Mouse (Mus musculus): ENCODE measurements around the gene Skida1. TPM values are rescaled to one million over a fixed set of nuclear protein-coding genes. Genes with fewer than 3 reads are reported as not detected.
A peak's percentile ranks its signal among the peaks of the same experiment; 100 is the strongest.

The Skida1 gene
- total RNA-seq, 2 experiments from 2014 or later, result 2.8 to 4.4 TPM

DNA sequence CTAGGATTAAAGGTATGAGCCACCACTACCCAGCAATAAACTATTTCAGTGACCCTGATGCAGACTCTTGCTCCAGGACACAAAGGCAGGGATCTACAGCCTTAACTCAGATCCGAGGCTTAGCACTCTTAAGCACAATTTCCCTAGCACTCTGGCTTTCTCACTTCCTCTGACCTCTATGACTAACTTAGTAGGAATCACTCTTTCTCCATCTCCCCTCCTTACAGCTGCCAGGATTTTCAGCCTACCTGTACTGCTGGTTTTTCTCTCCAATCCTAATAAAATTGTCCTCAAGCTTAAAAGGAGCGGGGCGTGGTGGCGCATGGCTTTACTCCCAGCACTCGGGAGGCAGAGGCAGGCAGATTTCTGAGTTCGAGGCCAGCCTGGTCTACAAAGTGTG is 31.5 kb downstream of the Skida1 start:
- DNase-seq, result no peak

GRCm38 (mm10) chr2:18016639-18017038 is 32.2 kb downstream of the Skida1 start:
- DNase-seq, result no peak

DNA sequence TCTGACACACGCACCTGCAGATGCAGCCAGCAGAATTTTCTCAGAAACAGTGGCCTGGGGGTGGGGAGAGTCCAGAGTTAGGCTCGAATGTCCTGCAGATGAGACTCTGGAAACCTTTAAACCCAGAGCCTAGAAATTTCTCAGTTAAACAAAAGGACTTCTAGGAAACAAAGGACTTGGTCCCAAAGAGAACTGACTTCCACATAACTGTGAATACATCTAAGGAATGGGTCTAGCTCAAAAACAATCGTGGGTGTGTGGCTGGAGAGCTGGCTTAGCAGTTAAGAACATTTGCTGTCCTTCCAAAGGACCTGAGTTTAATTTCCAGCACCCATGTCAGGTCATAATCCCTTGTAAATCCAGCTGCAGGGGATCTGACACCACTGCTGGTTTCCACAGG is 33.3 kb downstream of the Skida1 start:
- DNase-seq, result no peak

DNA sequence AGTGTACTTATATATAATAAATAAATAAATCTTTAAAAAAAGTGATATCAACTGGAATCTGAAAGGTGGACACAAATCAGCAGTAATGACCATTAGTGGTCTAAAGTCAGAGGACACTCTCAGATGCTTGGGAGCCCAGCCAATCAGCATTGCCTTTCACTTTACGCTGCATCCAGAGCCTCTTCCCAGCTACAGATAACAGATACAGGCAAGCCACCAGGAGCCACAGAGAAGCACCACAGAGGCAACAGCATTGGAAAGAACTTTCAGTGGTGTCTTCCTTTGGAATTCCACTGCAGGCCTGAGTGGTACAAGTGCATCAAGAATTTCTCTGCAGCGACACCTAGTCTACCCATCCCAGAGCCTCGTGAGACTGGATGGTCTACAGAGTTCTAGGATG is 36.0 kb downstream of the Skida1 start:
- DNase-seq, result no peak

DNA sequence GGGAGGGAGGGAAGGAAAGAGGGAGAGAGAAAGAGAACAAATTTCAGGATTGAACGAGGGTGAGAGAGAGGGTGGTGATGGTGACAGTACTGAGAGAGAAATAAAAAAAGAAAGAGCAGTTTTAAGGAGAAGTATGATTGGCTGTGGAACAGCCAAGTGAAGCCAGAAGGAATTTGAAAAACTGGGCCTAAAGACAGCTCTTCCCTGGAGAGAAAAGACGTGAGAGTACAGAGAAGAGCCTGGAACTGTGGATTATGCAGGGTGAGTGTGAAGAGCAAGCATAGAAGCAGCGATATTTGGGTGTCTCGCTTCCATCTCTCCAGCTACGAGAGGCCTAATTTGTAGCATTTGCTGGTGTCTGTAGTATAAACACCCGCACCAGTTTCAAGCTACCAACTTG is 37.6 kb downstream of the Skida1 start:
- no peak for DNase-seq

DNA sequence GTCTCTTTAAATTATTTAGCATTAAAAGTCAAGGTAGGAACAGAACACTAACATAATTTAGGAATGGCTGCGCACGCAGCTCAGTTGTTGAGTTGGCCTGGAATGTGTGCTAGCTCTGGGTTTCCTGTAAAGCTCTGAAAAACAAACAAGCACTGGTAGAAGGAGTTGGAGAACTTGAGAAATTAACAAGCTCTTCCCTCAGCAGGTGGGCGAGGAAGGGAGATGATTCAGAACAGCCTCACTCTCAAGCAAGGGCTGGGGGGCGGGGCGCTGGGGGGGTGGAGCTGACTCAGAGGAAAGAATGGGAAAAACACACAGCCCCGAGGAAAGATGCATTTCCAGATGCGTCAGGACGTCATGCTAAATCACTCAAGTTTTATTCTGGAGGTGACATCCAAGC is 43.7 kb downstream of the Skida1 start:
- no peak for DNase-seq

DNA sequence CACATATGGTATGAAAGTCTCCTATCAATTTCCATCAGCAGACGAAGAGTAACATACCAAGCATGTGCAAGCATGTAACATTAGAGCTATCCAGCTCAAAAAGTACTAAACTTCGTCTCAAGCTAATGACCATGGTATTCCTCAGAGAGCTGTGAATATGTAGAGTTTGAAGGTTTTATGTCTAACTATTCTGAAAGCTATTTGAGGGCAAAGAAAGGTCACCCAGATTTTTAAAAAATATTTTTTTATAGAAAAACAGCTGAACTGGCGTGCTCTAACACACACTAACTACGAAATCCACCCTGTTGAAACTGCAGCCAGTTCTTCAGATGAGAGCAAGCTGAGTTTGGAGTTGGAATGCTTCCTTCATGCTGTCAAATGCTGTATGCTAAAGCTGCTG is 44.6 kb downstream of the Skida1 start:
- no peak for DNase-seq

GRCm38 (mm10) chr2:18002306-18002705 is 46.5 kb downstream of the Skida1 start:
- DNase-seq, result no peak

GRCm38 (mm10) chr2:17996858-17997257 is 52.0 kb downstream of the Skida1 start, which contains the start of gene H2al2a:
Gene H2al2a, minus strand, starts transcription at chr2:17996958.
- no peak for DNase-seq

Small RNA genes within 50 kb of the gene (microRNA-seq; reads per million reads assigned to microRNA genes)
- 2.5 reads per million, percentile 3 among the genes with 10 or more reads in this experiment for gene Mir7655

Other genes with a start within 250 kb of the Skida1 start
- not detected for gene H2al2a, start 52.1 kb downstream of the Skida1 start, total RNA-seq (2021)
- 1 to 10 TPM; 1.4 to 1.9 TPM for gene A930004D18Rik, start 11.3 kb downstream of the Skida1 start, total RNA-seq (2021)
- 10 to 100 TPM; 46.8 to 47.7 TPM for gene Mllt10, start 6.2 kb upstream of the Skida1 start, total RNA-seq (2021)